Mouse (Mus musculus) activated CD4-positive, CD25-positive, alpha-beta regulatory T cell, adult 9 weeks (primary cell): ENCODE results near the gene Arrdc1. TPM values are rescaled to one million over a fixed set of nuclear protein-coding genes. Genes with fewer than 3 reads are reported as not detected.

Experiments used
- polyA plus RNA-seq: library from polyadenylated mRNA; unstranded; fragments of 100-300 nt; shearing (Covaris generic); gene quantifications from one replicate; pipeline ENCODE4 v1.2.1, GENCODE M21; 2017

Gene Arrdc1
- 279 TPM for polyA plus RNA-seq

DNA sequence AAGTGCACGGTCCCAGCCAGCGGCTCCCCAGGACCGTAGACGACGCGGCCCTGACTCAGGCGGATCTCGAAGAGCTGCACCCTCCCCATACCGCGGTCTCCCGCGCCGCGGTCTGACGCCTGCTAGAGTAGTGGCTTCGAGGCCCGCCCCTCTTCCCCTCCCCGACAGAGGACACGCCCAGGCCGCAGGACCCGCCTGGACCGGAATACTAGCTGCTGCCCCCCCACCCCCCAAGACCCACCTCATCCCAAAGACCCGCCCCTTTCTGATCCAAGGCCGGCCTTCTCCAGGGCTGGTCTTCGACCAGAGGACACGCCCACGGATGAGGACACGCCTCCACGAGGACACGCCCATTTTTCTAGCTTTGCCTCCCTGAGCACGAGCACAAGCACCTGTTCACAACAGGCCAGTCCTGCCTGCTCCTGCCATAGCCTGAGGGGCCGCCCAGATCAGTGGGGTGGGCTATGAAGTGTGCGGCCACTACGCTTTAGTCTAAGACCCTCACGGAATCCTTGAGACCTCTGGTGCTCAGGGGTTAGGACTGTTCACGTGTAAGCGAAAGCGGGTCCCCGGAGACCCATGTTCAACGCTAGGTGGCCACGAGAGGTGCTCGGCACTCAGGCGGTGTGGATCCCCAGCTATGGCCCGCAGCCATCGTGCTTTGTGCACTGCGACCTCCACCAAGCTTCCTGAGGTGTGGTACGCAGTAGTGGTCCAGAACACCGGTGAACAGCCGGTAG, at the start of gene Arrdc1:
TSS of gene Arrdc1 (minus strand) at position 196 of the 740 bp plus-strand sequence.

DNA sequence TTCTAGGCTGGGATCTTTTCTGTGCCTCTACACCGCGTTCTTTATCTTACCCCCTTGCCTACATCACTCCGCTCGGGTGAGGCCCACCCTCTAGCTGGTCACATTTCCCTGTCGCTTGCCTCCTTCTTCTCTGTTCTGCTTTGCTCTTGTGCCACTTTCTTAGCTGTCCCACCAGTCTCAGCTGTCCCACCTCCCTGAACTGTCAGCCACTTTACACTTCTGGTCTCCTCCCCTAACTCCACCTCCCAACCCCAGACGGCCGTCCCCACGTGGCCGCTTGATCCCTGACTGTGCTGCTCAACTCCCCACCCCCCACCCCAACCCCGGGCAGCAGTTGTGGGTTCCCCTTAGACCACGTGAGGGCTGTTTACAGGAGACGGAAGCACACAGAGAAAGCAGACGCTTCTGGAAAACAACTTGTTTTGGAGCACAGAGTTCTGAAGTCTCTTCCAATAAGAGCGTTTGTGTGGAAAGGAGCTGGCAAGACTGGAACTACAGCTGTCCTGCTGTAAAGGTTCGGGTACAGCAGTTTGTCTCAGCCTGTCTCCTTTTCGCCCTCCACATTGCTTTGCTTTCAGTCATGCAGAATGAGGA, 40.7 kb upstream of the Arrdc1 start, which contains the start of gene Pnpla7:
TSS of gene Pnpla7 (plus strand) at position 330 of the 594 bp plus-strand sequence.

GRCm38 (mm10) chr2:24974906-24975703, 40.1 kb upstream of the Arrdc1 start, which contains the start of gene Mrpl41:
TSS of gene Mrpl41 (minus strand) at chr2:24975098.

DNA sequence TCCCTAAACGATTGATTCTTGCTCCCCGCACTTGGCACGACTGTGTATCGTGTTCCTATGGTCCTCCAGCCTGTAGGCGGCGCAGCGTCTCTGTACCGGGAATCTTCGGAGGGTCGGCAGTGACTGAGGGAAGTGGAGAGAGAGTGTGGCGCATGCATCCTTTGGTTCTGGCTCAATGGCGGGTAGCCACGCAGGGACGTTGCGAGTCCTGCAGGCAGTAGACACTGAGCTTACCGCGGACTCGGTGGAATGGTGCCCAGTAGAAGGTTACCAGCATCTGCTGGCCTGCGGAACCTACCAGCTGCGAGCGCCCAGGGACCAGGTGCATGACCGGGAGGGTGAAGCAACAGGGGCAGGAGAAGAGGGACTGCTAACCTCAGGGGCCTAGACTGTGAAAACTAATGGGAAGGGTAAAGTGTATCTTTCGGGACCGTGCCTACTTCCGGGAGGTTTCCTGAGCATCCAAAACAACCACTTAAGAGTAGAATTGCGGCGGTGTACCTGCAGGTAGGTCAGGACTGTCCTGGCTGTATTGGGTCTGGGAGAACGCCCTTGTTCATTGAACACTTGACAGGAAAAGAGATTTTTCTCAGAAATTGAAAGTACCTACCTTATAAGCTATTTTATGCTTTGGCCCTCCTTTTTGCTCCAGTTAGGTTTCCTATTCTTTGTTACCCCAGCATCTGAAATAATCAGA, 27.4 kb upstream of the Arrdc1 start, which contains the start of gene Dph7:
TSS of gene Dph7 (plus strand) at position 97 of the 697 bp plus-strand sequence.

GRCm38 (mm10) chr2:24949421-24950188, 14.6 kb upstream of the Arrdc1 start, which contains the start of gene Zmynd19:
TSS of gene Zmynd19 (plus strand) at chr2:24949792.

GRCm38 (mm10) chr2:24918930-24919838, 15.9 kb downstream of the Arrdc1 start, which contains the start of gene Ehmt1:
TSS of gene Ehmt1 (minus strand) at chr2:24919614.

Other genes starting within 250 kb of the Arrdc1 start
- gene Cacna1b, start 172.1 kb downstream of the Arrdc1 start, polyA plus RNA-seq: 0.04 TPM
- gene Ehmt1, start 15.6 kb downstream of the Arrdc1 start, polyA plus RNA-seq: 54.5 TPM
- 0.84 TPM for gene Zmynd19, start 14.5 kb upstream of the Arrdc1 start, polyA plus RNA-seq
- gene Dph7, start 27.1 kb upstream of the Arrdc1 start, polyA plus RNA-seq: 31.2 TPM
- gene Mrpl41, start 39.8 kb upstream of the Arrdc1 start, polyA plus RNA-seq: 104 TPM
- gene Pnpla7, start 40.8 kb upstream of the Arrdc1 start, polyA plus RNA-seq: 95.9 TPM
- gene Nsmf, start 119.1 kb upstream of the Arrdc1 start, polyA plus RNA-seq: 30.6 TPM
- 0.48 TPM for gene Entpd8, start 145.1 kb upstream of the Arrdc1 start, polyA plus RNA-seq
- 13.2 TPM for gene Noxa1, start 159.9 kb upstream of the Arrdc1 start, polyA plus RNA-seq
- not detected for gene Nrarp, start 245.5 kb upstream of the Arrdc1 start, polyA plus RNA-seq